Mouse (Mus musculus) myocyte (in vitro differentiated cells): ENCODE results near the gene Magt1. TPM values are rescaled to one million over a fixed set of nuclear protein-coding genes. Genes with fewer than 3 reads are reported as not detected.

Source experiments
- H3K27me3 ChIP-seq: one replicate; pipeline ENCODE4 v1.6.1; 2011; ENCODE audit not compliant: control insufficient read depth, insufficient read depth, insufficient read length
- H3K36me3 ChIP-seq: one replicate; pipeline ENCODE4 v1.6.1; 2011; ENCODE audit not compliant: control insufficient read depth, insufficient read depth
- H3K4me2 ChIP-seq: one replicate; pipeline ENCODE4 v1.6.1; 2011; ENCODE audit warnings: low read depth, control low read depth
- H3K4me3 ChIP-seq: one replicate; pipeline ENCODE4 v1.5.1; 2011; ENCODE audit warnings: mild to moderate bottlenecking, control low read depth, moderate library complexity
- H3K79me2 ChIP-seq: one replicate; pipeline ENCODE4 v1.6.1; 2011; ENCODE audit not compliant: control insufficient read depth, insufficient read depth
- H3ac ChIP-seq: one replicate; pipeline ENCODE4 v1.6.1; 2011; ENCODE audit not compliant: control insufficient read depth, insufficient read length
- CEBPB ChIP-seq: IDR thresholded peaks from 2 replicates; pipeline ENCODE4 v1.6.1; 2011; ENCODE audit warnings: mild to moderate bottlenecking, moderate library complexity; ENCODE audit not compliant: poor library complexity, insufficient read depth, severe bottlenecking
- E2F4 ChIP-seq: IDR thresholded peaks from one replicate; pipeline ENCODE4 v1.6.1; 2011; ENCODE audit warnings: mild to moderate bottlenecking, control low read depth, moderate library complexity; ENCODE audit not compliant: insufficient read depth
- MAX ChIP-seq: IDR thresholded peaks from one replicate; pipeline ENCODE4 v1.6.1; 2011; ENCODE audit warnings: low read depth, mild to moderate bottlenecking, control low read depth
- MYOD1 ChIP-seq, 3 experiments: IDR thresholded peaks; one replicate each; pipeline ENCODE4 v1.6.1; 2011; ENCODE audit warnings: control low read depth in 2 of 3, low read depth in 2 of 3, mild to moderate bottlenecking in 2 of 3, moderate library complexity in 1 of 3; ENCODE audit not compliant: insufficient read length in 2 of 3, control insufficient read depth in 1 of 3
- MYOG ChIP-seq, 3 experiments: IDR thresholded peaks; one replicate each; pipeline ENCODE4 v1.6.1; 2011; ENCODE audit warnings: control low read depth in 2 of 3, low read depth in 2 of 3, mild to moderate bottlenecking in 2 of 3; ENCODE audit not compliant: insufficient read length in 2 of 3, control insufficient read depth in 1 of 3, insufficient read depth in 1 of 3
- POLR2A ChIP-seq: IDR thresholded peaks from one replicate; pipeline ENCODE4 v1.6.1; 2011; ENCODE audit warnings: low read depth, mild to moderate bottlenecking, control low read depth, moderate library complexity; ENCODE audit not compliant: insufficient read length
- POLR2AphosphoS2 ChIP-seq: IDR thresholded peaks from one replicate; pipeline ENCODE4 v1.6.1; 2011; ENCODE audit warnings: low read depth, control low read depth; ENCODE audit not compliant: insufficient read length
- REST ChIP-seq: IDR thresholded peaks from one replicate; pipeline ENCODE4 v1.6.1; 2011; ENCODE audit warnings: mild to moderate bottlenecking, control low read depth, moderate library complexity; ENCODE audit not compliant: insufficient read depth, insufficient read length
- SRF ChIP-seq: IDR thresholded peaks from one replicate; pipeline ENCODE4 v1.6.1; 2011; ENCODE audit warnings: low read depth; ENCODE audit not compliant: control insufficient read depth, insufficient read length
- TCF12 ChIP-seq: IDR thresholded peaks from one replicate; pipeline ENCODE4 v1.6.1; 2011; ENCODE audit warnings: mild to moderate bottlenecking, control low read depth; ENCODE audit not compliant: poor library complexity, insufficient read depth, severe bottlenecking
- TCF3 ChIP-seq: IDR thresholded peaks from one replicate; pipeline ENCODE4 v1.6.1; 2011; ENCODE audit warnings: low read depth, control low read depth; ENCODE audit not compliant: insufficient read length
- USF1 ChIP-seq: IDR thresholded peaks from one replicate; pipeline ENCODE4 v1.6.1; 2011; ENCODE audit warnings: low read depth, mild to moderate bottlenecking, control low read depth, moderate library complexity
- polyA plus RNA-seq: library from polyadenylated mRNA; unstranded; fragments of >200 nt; fragmentation: generic; extraction: Trizol; gene quantifications from one replicate; pipeline ENCODE4 v1.2.1, GENCODE M21; 2012; ENCODE audit warnings: missing spikeins

Gene Magt1
- 13.3 TPM for polyA plus RNA-seq

DNA sequence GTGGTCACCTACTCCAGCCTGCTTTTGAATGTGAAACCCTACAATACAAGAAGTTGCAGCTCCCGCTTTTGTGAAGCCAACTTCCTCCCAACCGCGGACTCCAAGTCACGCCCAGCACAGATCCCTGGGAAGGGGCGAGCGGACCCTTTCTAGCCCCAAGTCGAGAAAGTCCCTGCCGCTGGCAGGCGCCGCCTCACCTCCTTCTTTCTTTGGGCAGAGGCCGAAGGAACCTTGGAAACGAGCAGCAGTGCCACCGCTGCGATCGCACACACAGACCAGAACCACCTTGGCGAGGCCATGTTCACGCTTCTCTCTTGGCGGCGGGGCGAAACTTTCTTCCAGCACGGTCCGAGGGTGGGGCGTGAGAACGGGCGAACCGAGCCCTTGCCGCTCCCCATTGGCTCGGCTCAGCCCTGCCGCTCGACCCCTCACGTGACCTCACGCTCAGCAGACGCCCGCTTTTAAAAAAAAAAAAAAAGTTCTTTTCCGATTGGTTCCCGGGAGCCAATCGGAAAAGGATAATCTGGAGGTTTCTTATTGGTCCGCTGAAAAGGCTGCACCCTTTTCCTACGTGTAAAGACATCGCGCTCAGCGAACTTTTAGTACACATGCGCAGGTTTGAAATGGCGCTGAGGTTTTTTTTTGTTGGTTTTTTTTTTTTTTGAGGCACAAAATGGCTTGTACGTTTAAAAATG lies at the start of gene Magt1:
Gene Magt1, minus strand, starts transcription at position 442 of the 695 bp plus-strand sequence.
- peak; percentile 86 for TF ChIP-seq POLR2AphosphoS2
- no peak for TF ChIP-seq SRF
- peak; percentile 82 for TF ChIP-seq POLR2A
- TF ChIP-seq USF1: peak; percentile 93
- H3K27me3 ChIP-seq: no peaks in the 10 kb centered on the region

DNA sequence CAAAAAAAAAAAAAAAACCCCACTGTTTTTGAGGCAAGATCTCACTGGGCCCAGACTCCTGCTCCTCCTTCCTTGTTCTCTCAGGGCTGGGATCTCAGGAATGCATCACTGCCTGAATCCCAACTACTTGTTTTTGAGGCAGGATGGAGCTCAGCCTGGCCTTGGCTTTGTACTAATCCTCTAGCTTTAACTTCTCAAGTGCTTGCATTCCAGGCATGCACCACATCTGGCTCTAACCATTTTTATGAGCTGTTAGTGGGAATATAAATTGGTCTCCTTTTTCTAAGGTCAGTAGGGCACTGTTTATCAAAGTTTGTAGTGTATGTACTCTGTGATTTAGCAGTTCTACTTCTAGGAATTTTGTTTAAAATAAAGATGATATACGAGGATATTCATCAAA lies 36.5 kb upstream of the Magt1 start:
- no peak overlapping the region for H3K4me3 ChIP-seq
- H3ac ChIP-seq: no peak overlapping the region
- H3K4me2 ChIP-seq: no peak overlapping the region
- TF ChIP-seq POLR2AphosphoS2 (no peak), CEBPB (no peak), REST (no peak)
- no peaks in the 10 kb centered on the region for H3K27me3 ChIP-seq
- H3K36me3 ChIP-seq: no peaks in the 10 kb centered on the region
- peaks cover 32% of the 10 kb centered on the region for H3K79me2 ChIP-seq

More for the DNA sequence above, at the start of gene Magt1:
- Histone ChIP-seq H3K4me2 (peak within 1 kb of the TSS; percentile 93), H3K79me2 (peaks cover 61% of the 10 kb centered on the region), H3K36me3 (no peaks in the 10 kb centered on the region), H3ac (peak within 1 kb of the TSS; percentile 33), H3K4me3 (peak within 1 kb of the TSS; percentile 63)

DNA sequence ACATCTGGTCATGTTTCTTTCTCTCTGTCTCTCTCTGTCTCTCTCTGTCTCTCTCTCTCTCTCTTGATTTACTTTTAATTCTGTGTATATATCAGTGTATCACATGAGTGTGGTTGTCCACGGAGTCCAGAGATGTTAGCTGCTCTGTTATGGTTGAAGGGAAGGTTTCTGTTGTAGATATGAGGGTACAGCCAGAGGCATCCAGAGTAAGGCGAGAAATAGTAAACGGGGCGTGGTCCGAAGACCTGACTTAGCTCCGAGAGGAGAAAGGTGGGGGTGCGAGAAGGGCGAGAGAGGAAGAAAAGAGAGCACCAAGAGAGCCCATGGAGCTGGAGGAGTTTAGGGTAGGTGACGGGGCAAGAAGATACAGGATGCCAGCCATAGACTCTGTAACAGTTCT lies 34.2 kb upstream of the Magt1 start:
- no peak overlapping the region for H3K4me2 ChIP-seq
- no peak for TF ChIP-seq USF1
- no peak for TF ChIP-seq REST
- TF ChIP-seq POLR2A: no peak
- peaks cover 37% of the 10 kb centered on the region for H3K79me2 ChIP-seq

DNA sequence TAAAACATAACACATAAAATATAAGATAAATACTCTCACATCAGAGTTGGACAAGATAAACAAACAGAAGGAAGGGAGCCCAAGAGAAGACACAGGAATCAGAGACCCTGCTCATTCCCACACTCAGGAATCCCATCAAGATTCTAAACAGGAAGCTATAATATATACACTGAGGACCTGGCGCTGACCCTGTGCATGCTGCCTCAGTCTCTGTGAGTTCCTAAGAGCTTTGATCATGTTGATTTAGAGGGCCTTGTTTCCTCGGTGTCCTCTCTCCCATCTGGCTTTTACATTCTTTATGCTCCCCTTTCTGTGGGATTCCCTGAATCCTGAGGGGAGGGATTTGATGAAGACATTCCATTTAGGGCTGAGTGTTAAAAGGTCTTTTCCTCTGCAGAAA lies 33.7 kb upstream of the Magt1 start:
- TF ChIP-seq E2F4 (no peak), MAX (no peak), POLR2AphosphoS2 (no peak), TCF12 (no peak), CEBPB (no peak), SRF (no peak), USF1 (no peak), REST (no peak), MYOG (IDR thresholded peaks at IDR 0.05; ENCODE audit: control insufficient read depth in 1 of 3, insufficient read depth in 1 of 3, insufficient read length in 2 of 3, low read depth in 2 of 3) (no peak), TCF3 (no peak), POLR2A (no peak), MYOD1 (IDR thresholded peaks at IDR 0.05; ENCODE audit: control insufficient read depth in 1 of 3, insufficient read length in 2 of 3, low read depth in 2 of 3) (no peak)
- H3K27me3 ChIP-seq: no peaks in the 10 kb centered on the region
- peaks cover 37% of the 10 kb centered on the region for H3K79me2 ChIP-seq
- H3ac ChIP-seq: no peak overlapping the region
- H3K4me3 ChIP-seq: no peak overlapping the region
- no peak overlapping the region for H3K4me2 ChIP-seq
- no peaks in the 10 kb centered on the region for H3K36me3 ChIP-seq

More for the DNA sequence above, 34.2 kb upstream of the Magt1 start:
- no peaks in the 10 kb centered on the region for H3K27me3 ChIP-seq
- no peak overlapping the region for H3K4me3 ChIP-seq
- no peaks in the 10 kb centered on the region for H3K36me3 ChIP-seq
- no peak overlapping the region for H3ac ChIP-seq

DNA sequence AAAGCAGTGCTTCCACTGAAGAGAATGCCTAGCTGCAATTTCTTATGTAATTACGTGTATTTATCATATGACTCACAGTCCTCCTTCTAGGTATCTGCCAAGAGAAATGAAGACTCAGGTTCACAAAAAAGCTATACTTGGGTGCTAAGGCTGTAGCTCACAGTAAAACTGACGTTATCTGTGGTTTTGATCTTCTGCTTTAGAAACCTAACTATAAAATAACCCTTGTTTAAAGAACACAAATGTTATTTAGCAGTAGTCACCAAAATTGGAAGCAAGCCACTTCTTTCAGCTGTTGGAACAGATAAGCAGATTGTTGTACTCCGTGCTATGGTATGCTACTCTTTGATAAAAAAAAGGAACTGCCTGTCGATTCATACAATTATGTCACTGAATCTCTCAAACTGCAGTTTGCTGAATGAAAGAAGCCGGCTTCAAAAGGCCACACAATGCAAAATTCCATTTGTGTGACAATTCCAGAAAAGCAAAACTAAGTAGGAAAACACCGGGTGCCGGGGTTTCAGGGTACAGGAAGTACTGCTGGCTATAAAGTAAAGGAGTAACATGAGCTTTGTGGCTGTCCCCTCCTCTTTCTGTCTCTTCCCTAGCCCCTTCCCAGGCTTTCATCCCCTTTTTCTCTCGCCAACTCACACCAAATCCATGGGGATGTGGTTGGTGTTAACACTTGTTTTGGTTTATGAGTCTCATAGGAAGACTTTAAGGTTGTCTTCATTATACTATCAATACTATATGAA lies 32.3 kb upstream of the Magt1 start:
- no peaks in the 10 kb centered on the region for H3K27me3 ChIP-seq
- H3K79me2 ChIP-seq: peaks cover 39% of the 10 kb centered on the region
- TF ChIP-seq MYOD1 (IDR thresholded peaks at IDR 0.05; ENCODE audit: control insufficient read depth in 1 of 3, insufficient read length in 2 of 3, low read depth in 2 of 3): peak in 1 of 3 experiments; percentile 41
- TF ChIP-seq CEBPB: no peak
- peak overlapping the region; percentile 67 for H3K4me2 ChIP-seq
- H3K36me3 ChIP-seq: no peaks in the 10 kb centered on the region
- no peak overlapping the region for H3ac ChIP-seq
- H3K4me3 ChIP-seq: no peak overlapping the region
